Mouse (Mus musculus) embryonic facial prominence, embryonic 11.5 days (tissue): Measurements from ENCODE around the gene Mrps23. TPM values are rescaled to one million over a fixed set of nuclear protein-coding genes. Genes with fewer than 3 reads are reported as not detected.

Experiments used
- ATAC-seq: fragments of 200-750 bp; cut with Nextera tagmentation; replicated peaks from 2 replicates; pipeline ENCODE4 v1.8.0; 2017; ENCODE audit warnings: low read depth; ENCODE audit not compliant: insufficient number of reproducible peaks, low FRiP score, low TSS enrichment
- DNase-seq: peaks from one replicate; pipeline ENCODE4 v3.0.0-alpha.2; 2015; ENCODE audit warnings: low spot score
- H3K27ac ChIP-seq: fragments of 300-500 bp; sonication (generic); replicated peaks from 2 replicates; pipeline ENCODE4 v1.5.1; 2014; ENCODE audit warnings: mild to moderate bottlenecking, low read depth, low read length, control low read depth
- H3K27me3 ChIP-seq: fragments of 300-500 bp; sonication (generic); 2 replicates; pipeline ENCODE4 v1.6.1; 2014; ENCODE audit warnings: mild to moderate bottlenecking, low read length, moderate library complexity, mixed read lengths; ENCODE audit not compliant: control insufficient read depth, insufficient read depth
- H3K36me3 ChIP-seq: fragments of 300-500 bp; sonication (generic); replicated peaks from 2 replicates; pipeline ENCODE4 v1.6.1; 2014; ENCODE audit warnings: low read depth, mild to moderate bottlenecking, low read length, moderate library complexity, mixed read lengths; ENCODE audit not compliant: control insufficient read depth, insufficient read depth
- H3K4me1 ChIP-seq: fragments of 300-500 bp; sonication (generic); 2 replicates; pipeline ENCODE4 v1.6.1; 2014; ENCODE audit warnings: low read length, mixed read lengths; ENCODE audit not compliant: control insufficient read depth, insufficient read depth
- H3K4me2 ChIP-seq: fragments of 300-500 bp; sonication (generic); 2 replicates; pipeline ENCODE4 v1.6.1; 2014; ENCODE audit warnings: low read depth, mild to moderate bottlenecking, control low read depth, low read length, moderate library complexity
- H3K4me3 ChIP-seq: fragments of 300-500 bp; sonication (generic); 2 replicates; pipeline ENCODE4 v1.5.1; 2014; ENCODE audit warnings: low read depth, low read length, control low read depth
- H3K9ac ChIP-seq: fragments of 300-500 bp; sonication (generic); replicated peaks from 2 replicates; pipeline ENCODE4 v1.6.1; 2014; ENCODE audit warnings: mild to moderate bottlenecking, control low read depth, low read length
- H3K9me3 ChIP-seq: fragments of 300-500 bp; sonication (generic); replicated peaks from 2 replicates; pipeline ENCODE4 v1.6.1; 2016; ENCODE audit warnings: mild to moderate bottlenecking, low read length, inconsistent platforms, mixed read lengths; ENCODE audit not compliant: control insufficient read depth
- WGBS: fragments of 180-500 bp; shearing (Covaris S2); extraction: QIAGEN DNeasy Blood & Tissue Kit; methylation state at CpG from one replicate; pipeline ENCODE4 v1.1.7; 2014; 5-methylcytosine and 5-hydroxymethylcytosine counted together
- polyA plus RNA-seq: library from polyadenylated mRNA; unstranded; fragments of >200 nt; fragmentation: Nextera tagmentation; extraction: Ambion mirVana; gene quantifications from 2 replicates; pipeline ENCODE4 v1.2.1, GENCODE M21; 2014

Gene Mrps23
- polyA plus RNA-seq, 1 experiment from 2014 or later: 83.8 TPM

DNA sequence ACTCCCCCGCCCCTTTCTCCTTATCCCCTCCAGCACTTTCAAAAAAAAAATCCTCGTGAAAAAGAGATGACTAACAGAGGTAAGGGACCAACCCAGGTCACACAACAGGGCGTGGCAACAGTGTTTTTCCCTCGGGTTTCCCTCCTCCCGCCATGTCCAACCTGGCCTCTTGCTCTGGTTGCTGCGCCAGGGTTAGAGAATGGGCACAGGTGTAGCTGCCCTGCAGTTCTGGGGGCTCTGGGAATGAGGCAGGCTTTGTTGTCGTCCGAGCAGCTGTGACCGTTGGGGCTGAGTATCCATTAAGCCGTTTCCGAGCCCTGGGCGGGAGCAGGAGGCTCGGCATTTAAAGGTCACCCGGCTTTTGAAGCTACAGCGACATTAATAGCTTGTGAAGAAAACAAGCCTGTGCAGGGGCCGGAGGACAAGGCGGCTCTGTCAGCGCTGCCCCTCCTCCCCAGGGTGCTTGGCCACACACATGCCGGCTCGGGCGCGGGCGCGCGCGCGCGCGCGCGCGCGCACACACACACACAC, 43.1 kb upstream of the Mrps23 start:
- Histone ChIP-seq H3K27me3 (no peaks in the 10 kb centered on the region), H3K27ac (peak overlapping the region; percentile 82; the same call in 1 of the 2 replicates), H3K4me3 (peak overlapping the region; percentile 34), H3K4me1 (peaks cover 22% of the 10 kb centered on the region), H3K9ac (peak overlapping the region; percentile 47), H3K4me2 (peak overlapping the region; percentile 68), H3K36me3 (no peaks in the 10 kb centered on the region), H3K9me3 (no peaks in the 10 kb centered on the region)
- peak; percentile 49 for ATAC-seq
- 1% methylated on average over 19 of the region's 33 CpGs for WGBS
- DNase-seq: peak; percentile 74

DNA sequence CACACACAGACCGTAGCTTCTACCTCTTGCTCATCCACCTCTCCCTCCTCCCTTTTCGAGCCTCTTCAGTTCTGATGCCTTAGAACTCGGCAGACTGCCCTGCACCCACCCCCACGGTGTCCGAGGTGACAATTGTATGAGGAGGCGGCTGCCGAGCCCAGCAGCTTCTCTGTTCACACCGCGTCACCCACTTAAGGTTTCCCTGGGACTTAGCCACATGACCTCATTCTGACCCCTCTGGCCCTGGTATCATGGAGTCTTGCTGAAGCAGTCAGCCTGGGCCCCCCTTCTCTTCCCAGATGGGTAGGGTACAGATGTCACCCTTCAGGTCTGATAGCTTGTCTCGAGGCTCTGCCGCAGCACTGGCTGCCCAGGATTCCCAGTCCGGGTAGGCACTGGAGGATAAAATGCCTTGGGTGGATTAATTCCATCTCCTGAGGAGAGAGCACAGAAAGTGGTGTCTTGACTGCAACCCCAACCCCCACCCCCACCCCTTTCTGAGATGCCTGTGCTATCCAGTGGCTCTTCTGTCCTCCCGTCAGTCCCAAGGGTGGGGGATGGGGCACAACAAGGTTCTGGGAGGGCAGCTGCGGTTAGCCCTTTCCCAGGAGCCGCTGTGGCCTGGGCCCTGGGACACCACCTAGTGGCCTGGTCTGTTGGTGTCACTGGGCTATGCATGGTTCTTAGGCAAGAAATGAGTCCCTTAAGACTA, 42.4 kb upstream of the Mrps23 start:
- H3K4me2 ChIP-seq: peak overlapping the region; percentile 68
- peak; percentile 58 for ATAC-seq
- H3K4me1 ChIP-seq: peaks cover 16% of the 10 kb centered on the region; the same call in 1 of the 2 replicates
- WGBS: 1% methylated on average over 13 of the region's 15 CpGs
- peak overlapping the region; percentile 82 for H3K27ac ChIP-seq
- 0 out of 2 replicates have a peak overlapping the region, but pooled peaks have one; percentile 14 for H3K9ac ChIP-seq
- peak; percentile 88 for DNase-seq
- no peaks in the 10 kb centered on the region for H3K9me3 ChIP-seq
- peak overlapping the region; percentile 21; the same call in 1 of the 2 replicates for H3K4me3 ChIP-seq
- H3K27me3 ChIP-seq: no peaks in the 10 kb centered on the region
- H3K36me3 ChIP-seq: no peaks in the 10 kb centered on the region

DNA sequence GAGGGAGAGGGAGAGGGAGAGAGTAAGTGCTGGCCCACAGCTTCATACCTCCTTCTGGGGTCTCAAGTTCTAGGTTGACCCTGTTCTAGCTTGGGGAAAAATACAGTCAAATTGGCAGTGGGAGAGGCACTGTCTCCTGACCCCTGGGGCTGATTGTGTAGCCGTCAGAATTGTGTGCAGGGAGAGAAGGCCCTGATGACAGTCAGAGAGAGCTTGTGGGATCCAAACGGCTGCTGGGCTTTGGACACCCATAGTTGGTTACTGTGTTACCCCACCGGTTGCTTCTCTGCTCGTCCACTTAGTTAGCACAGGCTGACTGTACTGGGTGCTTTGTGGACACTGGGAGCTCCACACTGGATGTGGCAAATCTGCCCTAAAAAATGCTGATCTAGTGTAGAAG, 41.4 kb upstream of the Mrps23 start:
- H3K27me3 ChIP-seq: no peaks in the 10 kb centered on the region
- no peak overlapping the region for H3K9ac ChIP-seq
- DNase-seq: no peak
- H3K4me3 ChIP-seq: no peak overlapping the region
- WGBS: 50% methylated on average over 4 of the region's 4 CpGs
- H3K9me3 ChIP-seq: no peaks in the 10 kb centered on the region
- no peak overlapping the region for H3K4me2 ChIP-seq
- ATAC-seq: no peak
- no peaks in the 10 kb centered on the region for H3K36me3 ChIP-seq
- 0 out of 2 replicates have a peak overlapping the region, but pooled peaks have one; percentile 28 for H3K27ac ChIP-seq
- peaks cover 16% of the 10 kb centered on the region; the same call in 1 of the 2 replicates for H3K4me1 ChIP-seq

- no peak overlapping the region for H3K4me3 ChIP-seq
- no peak overlapping the region for H3K27ac ChIP-seq
- H3K27me3 ChIP-seq: no peaks in the 10 kb centered on the region
- no peaks in the 10 kb centered on the region for H3K9me3 ChIP-seq
- no peaks in the 10 kb centered on the region for H3K36me3 ChIP-seq
- no peak overlapping the region for H3K4me2 ChIP-seq
- 83% methylated on average over 7 of the region's 7 CpGs for WGBS
- peaks cover 15% of the 10 kb centered on the region; the same call in 1 of the 2 replicates for H3K4me1 ChIP-seq
- DNase-seq: peak; percentile 0
- H3K9ac ChIP-seq: no peak overlapping the region
- no peak for ATAC-seq
Measured at GRCm38 (mm10) chr11:88164213-88164723, 39.9 kb upstream of the Mrps23 start.

DNA sequence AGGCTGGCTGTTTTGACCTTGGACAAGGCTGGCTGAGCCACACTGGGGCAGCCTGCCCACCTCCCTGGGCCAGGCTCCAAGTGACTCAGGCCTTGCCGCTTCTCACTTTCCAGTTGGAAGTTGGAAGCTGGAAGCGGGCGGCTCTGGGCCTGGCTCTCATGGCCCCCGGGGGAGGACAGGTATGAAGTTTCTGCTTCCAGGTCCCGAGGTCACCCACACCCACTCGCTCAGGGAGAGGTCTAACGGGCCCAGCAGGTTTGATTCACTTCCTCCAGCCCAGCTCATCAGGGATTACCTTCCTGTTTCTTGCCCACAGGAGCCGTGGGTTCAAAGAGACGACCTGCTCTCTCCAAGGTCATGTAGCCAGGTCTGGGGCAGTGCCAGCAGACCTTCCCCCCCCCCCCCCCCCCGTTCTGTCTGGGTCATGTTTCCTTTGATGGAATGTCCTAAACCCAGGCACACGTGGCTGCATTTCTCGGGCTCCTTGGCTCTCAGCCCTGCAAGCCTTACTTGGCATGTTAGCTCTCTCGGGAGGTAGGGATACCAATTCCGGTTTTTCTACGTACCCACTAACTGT, 39.3 kb upstream of the Mrps23 start:
- Histone ChIP-seq H3K9ac (no peak overlapping the region), H3K4me1 (peaks cover 16% of the 10 kb centered on the region), H3K36me3 (no peaks in the 10 kb centered on the region), H3K27ac (no peak overlapping the region), H3K4me2 (no peak overlapping the region), H3K9me3 (no peaks in the 10 kb centered on the region), H3K4me3 (no peak overlapping the region), H3K27me3 (no peaks in the 10 kb centered on the region; the same call in 1 of the 2 replicates)
- WGBS: 23% methylated on average over 15 of the region's 15 CpGs
- ATAC-seq (no peak), DNase-seq (peak; percentile 43)

- peak; percentile 40 for DNase-seq
- 59% methylated on average over 10 of the region's 10 CpGs for WGBS
- no peaks in the 10 kb centered on the region for H3K36me3 ChIP-seq
- no peak for ATAC-seq
- H3K4me2 ChIP-seq: no peak overlapping the region
- no peak overlapping the region for H3K4me3 ChIP-seq
- no peaks in the 10 kb centered on the region; the same call in 1 of the 2 replicates for H3K27me3 ChIP-seq
- 0 out of 2 replicates have a peak overlapping the region, but pooled peaks have one; percentile 28 for H3K27ac ChIP-seq
- no peaks in the 10 kb centered on the region for H3K9me3 ChIP-seq
- peaks cover 16% of the 10 kb centered on the region for H3K4me1 ChIP-seq
- peak overlapping the region; percentile 13; the same call in 1 of the 2 replicates for H3K9ac ChIP-seq
Measured at GRCm38 (mm10) chr11:88165683-88166364, 38.4 kb upstream of the Mrps23 start.

- Histone ChIP-seq H3K27me3 (no peaks in the 10 kb centered on the region; the same call in 1 of the 2 replicates), H3K4me1 (peaks cover 14% of the 10 kb centered on the region), H3K9me3 (no peaks in the 10 kb centered on the region), H3K27ac (no peak overlapping the region), H3K4me2 (no peak overlapping the region), H3K4me3 (no peak overlapping the region), H3K36me3 (no peaks in the 10 kb centered on the region), H3K9ac (no peak overlapping the region)
- 93% methylated on average over 7 of the region's 7 CpGs for WGBS
- no peak for DNase-seq
- no peak for ATAC-seq
Measured at GRCm38 (mm10) chr11:88166471-88166870, 37.7 kb upstream of the Mrps23 start.
